Mouse (Mus musculus): Measurements from ENCODE around the gene Fam114a2.

GRCm38 (mm10) chr11:57566091-57567035, 47.9 kb upstream of the Fam114a2 start:
- no peak for TF ChIP-seq POLR2A (IDR thresholded peaks at IDR 0.05; ENCODE audit: insufficient read length, low read depth)
- TF ChIP-seq MYOD1 (IDR thresholded peaks at IDR 0.05; ENCODE audit: control insufficient read depth in 1 of 3, insufficient read length in 2 of 3, low read depth in 2 of 3) = no peak
- no peak for TF ChIP-seq E2F4 (IDR thresholded peaks at IDR 0.05; ENCODE audit: insufficient read depth)
- no peak for TF ChIP-seq USF1 (IDR thresholded peaks at IDR 0.05; ENCODE audit: low read depth)
- no peak for TF ChIP-seq TCF12 (IDR thresholded peaks at IDR 0.05; ENCODE audit: insufficient read depth, poor library complexity, severe bottlenecking)
- no peak for TF ChIP-seq CEBPB (IDR thresholded peaks at IDR 0.05; ENCODE audit: insufficient read depth, poor library complexity, severe bottlenecking)
- TF ChIP-seq SRF (IDR thresholded peaks at IDR 0.05; ENCODE audit: control insufficient read depth, insufficient read length, low read depth) = no peak
- no peak for TF ChIP-seq MYOG (IDR thresholded peaks at IDR 0.05; ENCODE audit: control insufficient read depth in 1 of 3, insufficient read depth in 1 of 3, insufficient read length in 2 of 3, low read depth in 2 of 3)
- TF ChIP-seq REST (IDR thresholded peaks at IDR 0.05; ENCODE audit: insufficient read depth, insufficient read length) = no peak
- no peak for TF ChIP-seq MAX (IDR thresholded peaks at IDR 0.05; ENCODE audit: low read depth)
